Mouse (Mus musculus): ENCODE measurements around the gene Psph. TPM values are rescaled to one million over a fixed set of nuclear protein-coding genes. Genes with fewer than 3 reads are reported as not detected.
A peak's percentile ranks its signal among the peaks of the same experiment; 100 is the strongest.
"Not testable (repeated sequence)": the region's sequence is repeated elsewhere in the genome, so short reads cannot be mapped to it uniquely, and the experiment has no call there.

The Psph gene
- 32.4 and 35.3 TPM in 2 replicates for polyA plus RNA-seq (2016; fragmentation: Nextera tagmentation; extraction: Ambion mirVana)

GRCm38 (mm10) chr5:129786818-129787790 lies at the start of gene Psph:
Psph (minus strand) TSS chr5:129787449.
- peak within 1 kb of the TSS; percentile 94 for H3K9ac ChIP-seq
- H3K4me2 ChIP-seq (replicated peaks), result peak within 1 kb of the TSS; percentile 79
- ATAC-seq (ENCODE audit: low FRiP score, low read depth), result peak; percentile 100
- WGBS, result under 1% methylated on average over 73 of the region's 73 CpGs
- H3K27ac ChIP-seq, result peak within 1 kb of the TSS; percentile 93
- H3K4me3 ChIP-seq, result peak within 1 kb of the TSS; percentile 94
- no peaks in the 10 kb centered on the region for H3K9me3 ChIP-seq
- H3K36me3 ChIP-seq, result peaks cover 30% of the 10 kb centered on the region
- H3K27me3 ChIP-seq (replicated peaks), result no peaks in the 10 kb centered on the region
- H3K4me1 ChIP-seq, result peaks cover 17% of the 10 kb centered on the region

- not testable (repeated sequence) for H3K27me3 ChIP-seq (replicated peaks); ATAC-seq (ENCODE audit: low FRiP score, low read depth); H3K4me3 ChIP-seq; H3K9ac ChIP-seq; H3K27ac ChIP-seq; H3K4me2 ChIP-seq (replicated peaks); H3K9me3 ChIP-seq
- WGBS, result 89% methylated on average over 8 of the region's 8 CpGs
- Histone ChIP-seq H3K4me1 (peaks cover 17% of the 10 kb centered on the region), H3K36me3 (peaks cover 55% of the 10 kb centered on the region)
Observed at GRCm38 (mm10) chr5:129790591-129790990, 3.3 kb upstream of the Psph start.

GRCm38 (mm10) chr5:129787818-129788593 lies 757 bp upstream of the Psph start:
- Histone ChIP-seq H3K36me3 (peaks cover 39% of the 10 kb centered on the region), H3K9me3 (no peaks in the 10 kb centered on the region), H3K9ac (peak overlapping the region; percentile 94), H3K27ac (no peak overlapping the region), H3K4me3 (peak overlapping the region; percentile 94), H3K27me3 (replicated peaks) (no peaks in the 10 kb centered on the region), H3K4me1 (peaks cover 17% of the 10 kb centered on the region), H3K4me2 (replicated peaks) (peak overlapping the region; percentile 79)
- ATAC-seq (ENCODE audit: low FRiP score, low read depth), result no peak
- 15% methylated on average over 11 of the region's 11 CpGs for WGBS

- H3K27me3 ChIP-seq (replicated peaks), result no peaks in the 10 kb centered on the region
- no peaks in the 10 kb centered on the region for H3K9me3 ChIP-seq
- peak overlapping the region; percentile 79 for H3K4me2 ChIP-seq (replicated peaks)
- ATAC-seq (ENCODE audit: low FRiP score, low read depth), result no peak
- peak overlapping the region; percentile 93; the same call in 1 of the 2 replicates for H3K27ac ChIP-seq
- peak overlapping the region; percentile 94 for H3K9ac ChIP-seq
- H3K36me3 ChIP-seq, result peaks cover 23% of the 10 kb centered on the region
- peaks cover 17% of the 10 kb centered on the region for H3K4me1 ChIP-seq
- peak overlapping the region; percentile 94 for H3K4me3 ChIP-seq
- 86% methylated on average over 6 of the region's 6 CpGs for WGBS
Observed at GRCm38 (mm10) chr5:129786161-129786560, 1.1 kb downstream of the Psph start.

- no peak overlapping the region for H3K4me2 ChIP-seq (replicated peaks)
- H3K9ac ChIP-seq, result no peak overlapping the region
- no peak overlapping the region for H3K27ac ChIP-seq
- peaks cover 18% of the 10 kb centered on the region for H3K36me3 ChIP-seq
- ATAC-seq (ENCODE audit: low FRiP score, low read depth), result no peak
- 88% methylated on average over 5 of the region's 5 CpGs for WGBS
- H3K9me3 ChIP-seq, result no peaks in the 10 kb centered on the region
- H3K4me1 ChIP-seq, result peaks cover 17% of the 10 kb centered on the region
- no peaks in the 10 kb centered on the region for H3K27me3 ChIP-seq (replicated peaks)
- no peak overlapping the region for H3K4me3 ChIP-seq
Observed at GRCm38 (mm10) chr5:129785235-129785870, 1.9 kb downstream of the Psph start.

GRCm38 (mm10) chr5:129782211-129782610 lies 5.0 kb downstream of the Psph start:
- no peaks in the 10 kb centered on the region for H3K36me3 ChIP-seq
- no peaks in the 10 kb centered on the region for H3K27me3 ChIP-seq (replicated peaks)
- H3K4me3 ChIP-seq, result no peak overlapping the region
- no peak overlapping the region for H3K27ac ChIP-seq
- no peaks in the 10 kb centered on the region for H3K9me3 ChIP-seq
- H3K4me2 ChIP-seq (replicated peaks), result no peak overlapping the region
- 61% methylated on average over 3 of the region's 3 CpGs for WGBS
- ATAC-seq (ENCODE audit: low FRiP score, low read depth), result no peak
- H3K4me1 ChIP-seq, result peaks cover 13% of the 10 kb centered on the region
- H3K9ac ChIP-seq, result no peak overlapping the region

- H3K4me1 ChIP-seq, result peaks cover 9% of the 10 kb centered on the region
- H3K9me3 ChIP-seq, result no peaks in the 10 kb centered on the region
- no peak overlapping the region for H3K27ac ChIP-seq
- H3K4me2 ChIP-seq (replicated peaks), result no peak overlapping the region
- no peak for ATAC-seq (ENCODE audit: low FRiP score, low read depth)
- H3K9ac ChIP-seq, result no peak overlapping the region
- WGBS, result 95% methylated on average over 3 of the region's 3 CpGs
- H3K36me3 ChIP-seq, result no peaks in the 10 kb centered on the region
- H3K27me3 ChIP-seq (replicated peaks), result no peaks in the 10 kb centered on the region
- no peak overlapping the region for H3K4me3 ChIP-seq
Observed at GRCm38 (mm10) chr5:129780131-129780530, 7.1 kb downstream of the Psph start.

- peak; percentile 75 for ATAC-seq (ENCODE audit: low FRiP score, low read depth)
- Histone ChIP-seq H3K4me1 (peaks cover 9% of the 10 kb centered on the region), H3K9me3 (no peaks in the 10 kb centered on the region), H3K27ac (no peak overlapping the region), H3K36me3 (no peaks in the 10 kb centered on the region), H3K9ac (peak overlapping the region; percentile 64), H3K4me2 (replicated peaks) (peak overlapping the region; percentile 85), H3K27me3 (replicated peaks) (no peaks in the 10 kb centered on the region), H3K4me3 (peak overlapping the region; percentile 42)
- WGBS, result 3% methylated on average over 32 of the region's 32 CpGs
Observed at GRCm38 (mm10) chr5:129778996-129779716, 8.1 kb downstream of the Psph start.

GRCm38 (mm10) chr5:129778348-129778995 lies 8.8 kb downstream of the Psph start:
- no peak for ATAC-seq (ENCODE audit: low FRiP score, low read depth)
- H3K9me3 ChIP-seq, result no peaks in the 10 kb centered on the region
- 44% methylated on average over 11 of the region's 11 CpGs for WGBS
- H3K36me3 ChIP-seq, result no peaks in the 10 kb centered on the region
- H3K4me2 ChIP-seq (replicated peaks), result peak overlapping the region; percentile 85
- peak overlapping the region; percentile 42 for H3K4me3 ChIP-seq
- no peak overlapping the region for H3K27ac ChIP-seq
- H3K9ac ChIP-seq, result peak overlapping the region; percentile 64
- no peaks in the 10 kb centered on the region for H3K27me3 ChIP-seq (replicated peaks)
- H3K4me1 ChIP-seq, result peaks cover 9% of the 10 kb centered on the region

- H3K27ac ChIP-seq, result no peak overlapping the region
- H3K4me1 ChIP-seq, result peaks cover 9% of the 10 kb centered on the region
- H3K27me3 ChIP-seq (replicated peaks), result no peaks in the 10 kb centered on the region
- ATAC-seq (ENCODE audit: low FRiP score, low read depth), result no peak
- H3K9ac ChIP-seq, result no peak overlapping the region
- WGBS, result 92% methylated on average over 3 of the region's 3 CpGs
- no peak overlapping the region for H3K4me3 ChIP-seq
- H3K36me3 ChIP-seq, result peaks cover 8% of the 10 kb centered on the region; the same call in 1 of the 2 replicates
- no peaks in the 10 kb centered on the region for H3K9me3 ChIP-seq
- H3K4me2 ChIP-seq (replicated peaks), result no peak overlapping the region
Observed at GRCm38 (mm10) chr5:129774661-129775060, 12.6 kb downstream of the Psph start.

GRCm38 (mm10) chr5:129773330-129773729 lies 13.9 kb downstream of the Psph start:
- 82% methylated on average over 4 of the region's 4 CpGs for WGBS
- not testable (repeated sequence) for ATAC-seq (ENCODE audit: low FRiP score, low read depth); H3K27me3 ChIP-seq (replicated peaks); H3K4me3 ChIP-seq; H3K9me3 ChIP-seq; H3K27ac ChIP-seq; H3K4me1 ChIP-seq; H3K4me2 ChIP-seq (replicated peaks); H3K9ac ChIP-seq; H3K36me3 ChIP-seq

Data from neural tube, embryonic 12.5 days (tissue).